Mouse (Mus musculus): ENCODE data around the gene Mylk. TPM values are rescaled to one million over a fixed set of nuclear protein-coding genes. Genes with fewer than 3 reads are reported as not detected.

Mylk gene
- polyA plus RNA-seq, 1 experiment = not detected

DNA sequence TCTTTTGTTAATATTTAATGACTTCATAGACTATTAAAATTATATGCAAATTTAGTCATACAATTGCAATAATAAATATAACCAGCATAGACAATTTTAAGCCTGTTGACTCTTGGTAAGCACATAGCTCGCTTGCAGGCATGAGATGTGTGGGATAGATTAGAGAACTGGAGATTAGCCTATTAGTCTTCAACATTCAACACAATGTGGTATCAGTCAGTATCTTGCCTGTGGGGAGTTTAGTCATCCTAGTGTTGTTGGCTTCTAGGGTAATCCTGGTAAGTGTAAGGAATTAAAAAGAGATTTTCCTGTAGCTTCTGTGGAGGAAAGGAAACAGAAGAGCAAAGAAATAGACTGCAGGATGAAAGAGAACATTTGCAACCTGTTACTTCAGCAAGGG lies 20.7 kb downstream of the Mylk start:
- Histone ChIP-seq H3K4me3 (replicated peaks) (no peak overlapping the region), H3K27me3 (ENCODE audit: control insufficient read depth) (no peaks in the 10 kb centered on the region), H3K36me3 (ENCODE audit: control insufficient read depth) (no peaks in the 10 kb centered on the region), H3K9me3 (ENCODE audit: control insufficient read depth, low read length) (no peaks in the 10 kb centered on the region), H3K4me1 (ENCODE audit: control insufficient read depth) (no peaks in the 10 kb centered on the region)
- TF ChIP-seq GATA1 (IDR thresholded peaks at IDR 0.05; ENCODE audit: low read length) = no peak
- TF ChIP-seq TAL1 (IDR thresholded peaks at IDR 0.05; ENCODE audit: low read length) = no peak

DNA sequence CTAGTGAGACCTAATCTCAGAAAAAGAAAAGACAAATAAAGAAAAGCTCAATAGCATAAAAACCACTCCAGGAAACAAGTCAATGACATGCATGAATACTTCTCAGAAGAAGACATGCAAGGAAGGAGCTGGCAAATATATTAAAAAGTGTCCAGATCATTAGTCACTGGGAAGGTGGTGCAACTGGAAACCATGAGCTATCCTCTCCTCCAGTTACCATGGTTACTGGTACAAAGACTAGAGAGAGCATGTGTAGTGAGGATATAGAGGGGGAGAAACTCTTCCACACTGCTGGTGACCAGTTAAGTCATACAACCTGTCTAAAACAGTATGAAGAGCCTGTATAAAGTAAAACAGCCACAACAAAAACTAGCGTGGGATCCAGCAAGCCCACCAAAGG lies 21.2 kb downstream of the Mylk start:
- Histone ChIP-seq H3K36me3 (ENCODE audit: control insufficient read depth) (no peaks in the 10 kb centered on the region), H3K4me1 (ENCODE audit: control insufficient read depth) (no peaks in the 10 kb centered on the region), H3K27me3 (ENCODE audit: control insufficient read depth) (no peaks in the 10 kb centered on the region), H3K9me3 (ENCODE audit: control insufficient read depth, low read length) (no peaks in the 10 kb centered on the region), H3K4me3 (replicated peaks) (no peak overlapping the region)
- TF ChIP-seq TAL1 (IDR thresholded peaks at IDR 0.05; ENCODE audit: low read length) (no peak), GATA1 (IDR thresholded peaks at IDR 0.05; ENCODE audit: low read length) (no peak)

DNA sequence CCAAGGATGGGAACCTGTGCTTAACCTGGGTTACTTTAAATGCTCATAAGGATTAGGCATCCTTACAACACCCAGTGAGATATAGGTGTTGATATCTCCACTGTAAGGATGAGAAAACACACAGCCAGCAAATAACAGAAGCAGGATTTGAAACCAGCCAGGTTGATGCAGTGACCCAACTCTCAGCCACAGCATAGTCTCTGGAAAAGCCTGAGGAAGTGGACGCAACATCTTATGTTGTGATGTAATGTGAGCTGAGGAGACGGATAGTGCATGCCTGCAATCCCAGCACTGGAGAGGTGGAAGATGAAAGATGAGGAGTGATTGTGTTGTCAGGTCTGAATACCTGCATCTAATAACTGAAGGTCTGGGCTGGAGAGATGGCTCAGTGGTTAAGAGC lies 22.4 kb downstream of the Mylk start:
- TF ChIP-seq TAL1 (IDR thresholded peaks at IDR 0.05; ENCODE audit: low read length) = no peak
- no peak for TF ChIP-seq GATA1 (IDR thresholded peaks at IDR 0.05; ENCODE audit: low read length)
- Histone ChIP-seq H3K9me3 (ENCODE audit: control insufficient read depth, low read length) (peaks cover 2% of the 10 kb centered on the region; the same call in 1 of the 2 replicates), H3K4me1 (ENCODE audit: control insufficient read depth) (no peaks in the 10 kb centered on the region), H3K36me3 (ENCODE audit: control insufficient read depth) (no peaks in the 10 kb centered on the region), H3K27me3 (ENCODE audit: control insufficient read depth) (no peaks in the 10 kb centered on the region), H3K4me3 (replicated peaks) (no peak overlapping the region)

DNA sequence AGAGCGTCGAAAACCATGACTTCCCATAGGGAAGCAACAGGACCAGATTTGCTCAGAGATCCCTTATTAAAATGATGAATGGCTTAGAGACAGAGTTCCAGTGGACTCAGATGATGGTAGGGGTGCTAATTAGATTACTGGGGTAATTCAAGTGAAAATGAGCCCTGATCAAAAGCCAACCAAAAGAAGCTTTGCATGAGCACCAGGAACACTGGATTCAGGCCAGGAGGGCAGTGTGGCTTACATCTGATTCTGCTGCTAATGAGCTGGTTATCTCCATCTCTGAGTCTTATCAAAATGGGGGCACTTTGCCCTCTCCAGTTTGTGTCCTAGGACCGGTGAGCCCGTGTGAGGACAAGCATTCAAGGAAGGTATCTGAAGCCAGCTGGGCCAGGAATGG lies 23.4 kb downstream of the Mylk start:
- H3K9me3 ChIP-seq (ENCODE audit: control insufficient read depth, low read length) = peaks cover 2% of the 10 kb centered on the region; the same call in 1 of the 2 replicates
- no peak overlapping the region for H3K4me3 ChIP-seq (replicated peaks)
- H3K36me3 ChIP-seq (ENCODE audit: control insufficient read depth) = no peaks in the 10 kb centered on the region
- TF ChIP-seq TAL1 (IDR thresholded peaks at IDR 0.05; ENCODE audit: low read length) (no peak), GATA1 (IDR thresholded peaks at IDR 0.05; ENCODE audit: low read length) (no peak)
- H3K27me3 ChIP-seq (ENCODE audit: control insufficient read depth) = no peaks in the 10 kb centered on the region
- H3K4me1 ChIP-seq (ENCODE audit: control insufficient read depth) = no peaks in the 10 kb centered on the region

DNA sequence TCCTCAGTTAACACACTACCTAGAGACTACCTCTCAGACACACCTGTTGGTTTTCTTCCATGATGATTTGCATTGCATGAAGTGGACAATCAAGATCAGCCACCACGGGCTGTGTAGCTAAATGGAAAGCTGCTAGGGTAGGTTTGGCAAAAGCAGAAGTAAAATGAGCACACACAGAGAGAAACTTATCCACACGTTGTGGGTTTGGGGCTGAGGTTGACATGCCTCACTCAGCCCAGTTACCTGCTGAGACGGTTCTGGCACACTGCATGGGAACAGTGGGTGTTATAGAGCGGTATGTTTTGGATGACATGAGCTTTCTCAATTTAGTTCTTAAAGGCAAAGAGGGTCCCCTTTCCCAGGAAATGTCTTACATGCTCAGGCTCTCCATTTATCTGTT lies 25.1 kb downstream of the Mylk start:
- Histone ChIP-seq H3K4me1 (ENCODE audit: control insufficient read depth) (no peaks in the 10 kb centered on the region), H3K4me3 (replicated peaks) (no peak overlapping the region), H3K9me3 (ENCODE audit: control insufficient read depth, low read length) (peaks cover 2% of the 10 kb centered on the region; the same call in 1 of the 2 replicates), H3K36me3 (ENCODE audit: control insufficient read depth) (no peaks in the 10 kb centered on the region), H3K27me3 (ENCODE audit: control insufficient read depth) (no peaks in the 10 kb centered on the region)
- TF ChIP-seq TAL1 (IDR thresholded peaks at IDR 0.05; ENCODE audit: low read length) (no peak), GATA1 (IDR thresholded peaks at IDR 0.05; ENCODE audit: low read length) (no peak)

DNA sequence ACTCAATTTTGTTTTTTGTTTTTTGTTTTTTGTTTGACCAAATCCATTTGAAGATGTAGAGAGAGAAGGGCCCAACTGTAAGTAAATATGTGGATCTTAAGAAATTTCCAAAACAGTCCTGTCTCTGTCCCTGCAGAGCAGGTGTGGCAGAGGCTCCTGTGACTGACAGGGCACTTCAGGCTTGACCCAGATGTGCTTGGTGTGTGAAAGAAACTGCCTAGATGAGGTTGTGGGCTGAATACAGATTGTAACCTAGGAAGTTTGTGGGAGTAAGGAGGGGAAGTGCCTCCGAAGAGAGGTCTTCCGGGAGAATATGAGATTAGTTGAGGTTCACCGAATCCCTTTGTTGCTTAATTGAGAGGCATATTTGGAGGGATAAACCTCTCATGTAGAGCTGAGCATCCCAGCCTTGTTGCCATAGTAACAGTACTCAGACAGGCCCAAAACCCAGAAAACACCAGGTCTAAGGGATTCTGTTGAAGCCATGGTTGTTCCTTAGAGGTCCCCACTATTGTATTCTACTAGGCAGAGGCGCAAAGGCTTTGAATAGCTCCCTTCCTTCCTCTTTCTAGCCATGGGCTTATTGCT lies 27.5 kb downstream of the Mylk start:
- Histone ChIP-seq H3K4me1 (ENCODE audit: control insufficient read depth) (no peaks in the 10 kb centered on the region), H3K36me3 (ENCODE audit: control insufficient read depth) (no peaks in the 10 kb centered on the region), H3K27me3 (ENCODE audit: control insufficient read depth) (no peaks in the 10 kb centered on the region), H3K9me3 (ENCODE audit: control insufficient read depth, low read length) (peaks cover 2% of the 10 kb centered on the region; the same call in 1 of the 2 replicates), H3K4me3 (replicated peaks) (no peak overlapping the region)
- TF ChIP-seq GATA1 (IDR thresholded peaks at IDR 0.05; ENCODE audit: low read length) (no peak), TAL1 (IDR thresholded peaks at IDR 0.05; ENCODE audit: low read length) (no peak)

DNA sequence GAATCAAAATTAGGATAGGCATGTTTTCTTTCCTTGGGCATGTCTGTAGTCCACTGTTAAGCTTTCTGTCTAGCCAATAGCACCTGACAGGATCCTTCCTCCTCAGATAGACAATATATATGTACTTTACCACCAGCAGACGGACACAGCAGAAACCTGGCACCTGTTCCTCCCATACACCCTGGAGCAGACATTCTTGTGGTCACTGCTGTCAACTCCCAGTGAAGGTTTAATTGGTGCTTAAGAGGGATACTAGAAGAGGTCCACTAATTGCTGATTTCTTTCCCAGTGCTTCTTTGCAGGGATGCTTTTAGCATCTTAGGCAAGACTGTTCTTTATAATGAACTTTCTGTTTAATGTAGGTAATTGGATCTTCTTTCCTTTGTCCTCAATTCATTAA lies 37.4 kb downstream of the Mylk start:
- Histone ChIP-seq H3K9me3 (ENCODE audit: control insufficient read depth, low read length) (no peaks in the 10 kb centered on the region), H3K4me1 (ENCODE audit: control insufficient read depth) (no peaks in the 10 kb centered on the region)
- no peak for TF ChIP-seq TAL1 (IDR thresholded peaks at IDR 0.05; ENCODE audit: low read length)
- no peak for TF ChIP-seq GATA1 (IDR thresholded peaks at IDR 0.05; ENCODE audit: low read length)

DNA sequence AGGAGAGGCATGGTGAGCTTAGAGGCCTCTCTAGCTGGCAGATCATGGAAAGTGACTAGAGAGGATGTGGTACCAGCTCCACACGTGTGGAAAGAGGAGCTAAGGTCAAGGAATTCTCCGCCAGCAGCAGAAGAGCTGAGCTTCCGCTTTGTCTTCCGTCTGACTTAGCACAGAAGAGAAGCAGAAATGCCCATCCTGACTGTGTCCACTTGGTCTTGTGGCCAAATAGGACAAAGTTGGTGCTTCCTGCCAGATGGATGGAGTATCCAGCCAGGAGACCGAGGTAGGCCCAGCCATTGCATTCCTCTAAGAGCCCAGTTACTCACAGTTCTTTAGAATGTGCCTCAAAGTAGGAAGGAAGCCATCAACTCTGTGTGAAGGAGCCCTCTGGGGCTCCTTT lies 38.5 kb downstream of the Mylk start:
- TF ChIP-seq TAL1 (IDR thresholded peaks at IDR 0.05; ENCODE audit: low read length) (no peak), GATA1 (IDR thresholded peaks at IDR 0.05; ENCODE audit: low read length) (no peak)
- no peaks in the 10 kb centered on the region for H3K36me3 ChIP-seq (ENCODE audit: control insufficient read depth)
- no peaks in the 10 kb centered on the region for H3K9me3 ChIP-seq (ENCODE audit: control insufficient read depth, low read length)
- no peaks in the 10 kb centered on the region for H3K27me3 ChIP-seq (ENCODE audit: control insufficient read depth)
- H3K4me3 ChIP-seq (replicated peaks) = no peak overlapping the region
- H3K4me1 ChIP-seq (ENCODE audit: control insufficient read depth) = no peaks in the 10 kb centered on the region

More for the DNA sequence above, 37.4 kb downstream of the Mylk start:
- Histone ChIP-seq H3K36me3 (ENCODE audit: control insufficient read depth) (no peaks in the 10 kb centered on the region), H3K27me3 (ENCODE audit: control insufficient read depth) (no peaks in the 10 kb centered on the region), H3K4me3 (replicated peaks) (no peak overlapping the region)

DNA sequence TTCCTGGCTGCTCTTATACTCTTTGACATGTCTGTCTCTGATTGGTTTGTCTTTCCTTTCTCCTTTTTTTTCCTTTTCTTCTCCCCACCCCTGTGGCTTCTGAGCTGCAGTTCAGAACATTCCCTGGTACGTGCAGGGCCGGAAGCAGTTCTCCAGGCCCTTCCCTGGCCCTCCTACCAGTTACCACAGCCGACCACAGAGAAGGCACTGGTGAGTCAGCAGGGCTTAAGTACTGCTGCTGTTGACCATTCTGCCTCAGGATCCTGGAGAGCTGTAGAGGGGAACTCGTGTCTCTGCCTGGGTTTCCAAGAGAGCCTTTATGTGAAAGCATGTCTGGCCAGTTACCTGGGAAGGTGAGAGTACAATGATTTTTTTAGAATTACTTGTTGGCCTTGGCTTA lies 39.7 kb downstream of the Mylk start:
- H3K9me3 ChIP-seq (ENCODE audit: control insufficient read depth, low read length) = no peaks in the 10 kb centered on the region
- H3K36me3 ChIP-seq (ENCODE audit: control insufficient read depth) = no peaks in the 10 kb centered on the region
- H3K4me3 ChIP-seq (replicated peaks) = no peak overlapping the region
- no peaks in the 10 kb centered on the region for H3K4me1 ChIP-seq (ENCODE audit: control insufficient read depth)
- no peaks in the 10 kb centered on the region for H3K27me3 ChIP-seq (ENCODE audit: control insufficient read depth)
- TF ChIP-seq TAL1 (IDR thresholded peaks at IDR 0.05; ENCODE audit: low read length) (no peak), GATA1 (IDR thresholded peaks at IDR 0.05; ENCODE audit: low read length) (no peak)

DNA sequence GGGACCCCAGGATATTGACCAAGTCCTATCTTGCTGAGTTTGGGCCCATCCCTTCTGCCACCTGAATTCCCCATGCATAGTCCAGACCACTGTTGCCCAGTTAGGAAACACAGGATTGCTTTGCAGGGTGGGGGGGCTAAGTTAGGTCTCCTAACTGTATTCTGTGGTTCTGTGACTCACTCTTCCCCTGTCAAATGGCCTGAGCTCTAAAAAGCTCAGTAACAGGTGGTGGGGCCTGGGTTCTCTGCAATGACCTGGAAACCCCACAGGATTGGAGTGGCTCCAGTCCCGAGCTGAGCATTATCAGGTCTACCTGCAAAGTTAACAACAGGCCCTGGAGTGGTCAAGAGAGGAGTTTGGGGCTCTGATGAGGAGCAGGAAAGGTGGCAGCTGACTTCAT lies 47.5 kb downstream of the Mylk start:
- Histone ChIP-seq H3K36me3 (ENCODE audit: control insufficient read depth) (no peaks in the 10 kb centered on the region), H3K4me1 (ENCODE audit: control insufficient read depth) (no peaks in the 10 kb centered on the region), H3K4me3 (replicated peaks) (no peak overlapping the region), H3K9me3 (ENCODE audit: control insufficient read depth, low read length) (no peaks in the 10 kb centered on the region), H3K27me3 (ENCODE audit: control insufficient read depth) (no peaks in the 10 kb centered on the region)
- TF ChIP-seq GATA1 (IDR thresholded peaks at IDR 0.05; ENCODE audit: low read length) (no peak), TAL1 (IDR thresholded peaks at IDR 0.05; ENCODE audit: low read length) (no peak)

Measured in erythroblast, embryonic 14.5 days (primary cell).